Mouse (Mus musculus): ENCODE measurements around the gene Ankrd54. TPM values are rescaled to one million over a fixed set of nuclear protein-coding genes. Genes with fewer than 3 reads are reported as not detected.
A peak's percentile ranks its signal among the peaks of the same experiment; 100 is the strongest.

Gene Ankrd54
- polyA plus RNA-seq, 1 experiment from 2014 or later, result 40.9 TPM

GRCm38 (mm10) chr15:79095483-79095882 is 32.8 kb upstream of the Ankrd54 start:
- Histone ChIP-seq H3K4me3 (ENCODE audit: low read depth, low read length) (no peak overlapping the region), H3K27ac (ENCODE audit: low read length) (no peak overlapping the region), H3K4me1 (ENCODE audit: control insufficient read depth, low read depth, low read length) (peaks cover 5% of the 10 kb centered on the region), H3K36me3 (ENCODE audit: control insufficient read depth, insufficient read depth) (peaks cover 32% of the 10 kb centered on the region), H3K4me2 (ENCODE audit: low read depth, low read length) (no peak overlapping the region), H3K27me3 (ENCODE audit: control insufficient read depth, insufficient read depth, low read depth, low read length) (no peaks in the 10 kb centered on the region), H3K9ac (ENCODE audit: low read depth, low read length) (no peak overlapping the region), H3K9me3 (replicated peaks; ENCODE audit: control insufficient read depth, low read length) (no peaks in the 10 kb centered on the region)
- no peak for ATAC-seq (ENCODE audit: low read depth)
- WGBS (ENCODE audit: insufficient replicate concordance), result 79% methylated on average over 5 of the region's 5 CpGs

GRCm38 (mm10) chr15:79093083-79093839 is 30.6 kb upstream of the Ankrd54 start:
- Histone ChIP-seq H3K4me3 (ENCODE audit: low read depth, low read length) (no peak overlapping the region), H3K4me2 (ENCODE audit: low read depth, low read length) (no peak overlapping the region), H3K27me3 (ENCODE audit: control insufficient read depth, insufficient read depth, low read depth, low read length) (no peaks in the 10 kb centered on the region), H3K9me3 (replicated peaks; ENCODE audit: control insufficient read depth, low read length) (no peaks in the 10 kb centered on the region), H3K4me1 (ENCODE audit: control insufficient read depth, low read depth, low read length) (peaks cover 5% of the 10 kb centered on the region), H3K36me3 (ENCODE audit: control insufficient read depth, insufficient read depth) (peaks cover 47% of the 10 kb centered on the region), H3K9ac (ENCODE audit: low read depth, low read length) (no peak overlapping the region), H3K27ac (ENCODE audit: low read length) (no peak overlapping the region)
- 67% methylated on average over 7 of the region's 7 CpGs for WGBS (ENCODE audit: insufficient replicate concordance)
- ATAC-seq (ENCODE audit: low read depth), result no peak

- no peaks in the 10 kb centered on the region; the same call in 1 of the 2 replicates for H3K4me1 ChIP-seq (ENCODE audit: control insufficient read depth, low read depth, low read length)
- H3K4me3 ChIP-seq (ENCODE audit: low read depth, low read length), result no peak overlapping the region
- H3K4me2 ChIP-seq (ENCODE audit: low read depth, low read length), result no peak overlapping the region
- no peaks in the 10 kb centered on the region for H3K27me3 ChIP-seq (ENCODE audit: control insufficient read depth, insufficient read depth, low read depth, low read length)
- no peak overlapping the region for H3K9ac ChIP-seq (ENCODE audit: low read depth, low read length)
- no peaks in the 10 kb centered on the region for H3K9me3 ChIP-seq (replicated peaks; ENCODE audit: control insufficient read depth, low read length)
- WGBS (ENCODE audit: insufficient replicate concordance), result 82% methylated on average over 6 of the region's 6 CpGs
- peaks cover 52% of the 10 kb centered on the region for H3K36me3 ChIP-seq (ENCODE audit: control insufficient read depth, insufficient read depth)
- no peak overlapping the region for H3K27ac ChIP-seq (ENCODE audit: low read length)
- ATAC-seq (ENCODE audit: low read depth), result no peak
These were observed 29.6 kb upstream of the Ankrd54 start for GRCm38 (mm10) chr15:79092284-79092683.

- H3K4me3 ChIP-seq (ENCODE audit: low read depth, low read length), result no peak overlapping the region
- no peaks in the 10 kb centered on the region for H3K27me3 ChIP-seq (ENCODE audit: control insufficient read depth, insufficient read depth, low read depth, low read length)
- ATAC-seq (ENCODE audit: low read depth), result no peak
- H3K4me2 ChIP-seq (ENCODE audit: low read depth, low read length), result no peak overlapping the region
- H3K9me3 ChIP-seq (replicated peaks; ENCODE audit: control insufficient read depth, low read length), result no peaks in the 10 kb centered on the region
- H3K4me1 ChIP-seq (ENCODE audit: control insufficient read depth, low read depth, low read length), result peaks cover 15% of the 10 kb centered on the region
- 84% methylated on average over 7 of the region's 7 CpGs for WGBS (ENCODE audit: insufficient replicate concordance)
- no peak overlapping the region for H3K27ac ChIP-seq (ENCODE audit: low read length)
- peaks cover 61% of the 10 kb centered on the region for H3K36me3 ChIP-seq (ENCODE audit: control insufficient read depth, insufficient read depth)
- H3K9ac ChIP-seq (ENCODE audit: low read depth, low read length), result no peak overlapping the region
These were observed 16.9 kb upstream of the Ankrd54 start for GRCm38 (mm10) chr15:79079567-79079966.

- Histone ChIP-seq H3K36me3 (ENCODE audit: control insufficient read depth, insufficient read depth) (peaks cover 25% of the 10 kb centered on the region), H3K4me3 (ENCODE audit: low read depth, low read length) (peak overlapping the region; percentile 87), H3K4me2 (ENCODE audit: low read depth, low read length) (peak overlapping the region; percentile 83), H3K9me3 (replicated peaks; ENCODE audit: control insufficient read depth, low read length) (no peaks in the 10 kb centered on the region), H3K27me3 (ENCODE audit: control insufficient read depth, insufficient read depth, low read depth, low read length) (no peaks in the 10 kb centered on the region), H3K9ac (ENCODE audit: low read depth, low read length) (peak overlapping the region; percentile 90), H3K27ac (ENCODE audit: low read length) (peak overlapping the region; percentile 76), H3K4me1 (ENCODE audit: control insufficient read depth, low read depth, low read length) (peaks cover 21% of the 10 kb centered on the region)
- 18% methylated on average over 15 of the region's 15 CpGs for WGBS (ENCODE audit: insufficient replicate concordance)
- peak; percentile 19 for ATAC-seq (ENCODE audit: low read depth)
These were observed 13.1 kb upstream of the Ankrd54 start for GRCm38 (mm10) chr15:79075658-79076365.

- under 1% methylated on average over 49 of the region's 49 CpGs for WGBS (ENCODE audit: insufficient replicate concordance)
- H3K9me3 ChIP-seq (replicated peaks; ENCODE audit: control insufficient read depth, low read length), result no peaks in the 10 kb centered on the region
- peak within 1 kb of the TSS; percentile 83 for H3K4me2 ChIP-seq (ENCODE audit: low read depth, low read length)
- H3K27ac ChIP-seq (ENCODE audit: low read length), result peak within 1 kb of the TSS; percentile 76
- peaks cover 21% of the 10 kb centered on the region for H3K4me1 ChIP-seq (ENCODE audit: control insufficient read depth, low read depth, low read length)
- peak; percentile 86 for ATAC-seq (ENCODE audit: low read depth)
- H3K9ac ChIP-seq (ENCODE audit: low read depth, low read length), result peak within 1 kb of the TSS; percentile 90
- H3K36me3 ChIP-seq (ENCODE audit: control insufficient read depth, insufficient read depth), result peaks cover 20% of the 10 kb centered on the region
- no peaks in the 10 kb centered on the region for H3K27me3 ChIP-seq (ENCODE audit: control insufficient read depth, insufficient read depth, low read depth, low read length)
- H3K4me3 ChIP-seq (ENCODE audit: low read depth, low read length), result peak within 1 kb of the TSS; percentile 87
These were observed 12.3 kb upstream of the Ankrd54 start, which contains the start of gene Eif3l for GRCm38 (mm10) chr15:79074913-79075532. TSS of gene Eif3l (plus strand) at chr15:79075179.

GRCm38 (mm10) chr15:79074446-79074845 is 11.8 kb upstream of the Ankrd54 start:
- Histone ChIP-seq H3K4me1 (ENCODE audit: control insufficient read depth, low read depth, low read length) (peaks cover 23% of the 10 kb centered on the region), H3K4me2 (ENCODE audit: low read depth, low read length) (peak overlapping the region; percentile 83), H3K9me3 (replicated peaks; ENCODE audit: control insufficient read depth, low read length) (no peaks in the 10 kb centered on the region), H3K27me3 (ENCODE audit: control insufficient read depth, insufficient read depth, low read depth, low read length) (no peaks in the 10 kb centered on the region), H3K36me3 (ENCODE audit: control insufficient read depth, insufficient read depth) (peaks cover 17% of the 10 kb centered on the region), H3K4me3 (ENCODE audit: low read depth, low read length) (peak overlapping the region; percentile 87), H3K27ac (ENCODE audit: low read length) (peak overlapping the region; percentile 76; the same call in 1 of the 2 replicates), H3K9ac (ENCODE audit: low read depth, low read length) (peak overlapping the region; percentile 90)
- WGBS (ENCODE audit: insufficient replicate concordance), result 34% methylated on average over 10 of the region's 10 CpGs
- ATAC-seq (ENCODE audit: low read depth), result no peak

- H3K4me2 ChIP-seq (ENCODE audit: low read depth, low read length), result no peak overlapping the region
- H3K4me1 ChIP-seq (ENCODE audit: control insufficient read depth, low read depth, low read length), result peaks cover 29% of the 10 kb centered on the region
- no peak overlapping the region for H3K27ac ChIP-seq (ENCODE audit: low read length)
- no peaks in the 10 kb centered on the region for H3K9me3 ChIP-seq (replicated peaks; ENCODE audit: control insufficient read depth, low read length)
- no peaks in the 10 kb centered on the region for H3K27me3 ChIP-seq (ENCODE audit: control insufficient read depth, insufficient read depth, low read depth, low read length)
- no peak for ATAC-seq (ENCODE audit: low read depth)
- peaks cover 17% of the 10 kb centered on the region for H3K36me3 ChIP-seq (ENCODE audit: control insufficient read depth, insufficient read depth)
- H3K9ac ChIP-seq (ENCODE audit: low read depth, low read length), result no peak overlapping the region
- H3K4me3 ChIP-seq (ENCODE audit: low read depth, low read length), result no peak overlapping the region
These were observed 11.1 kb upstream of the Ankrd54 start for GRCm38 (mm10) chr15:79073752-79074151.
